Mouse (Mus musculus): ENCODE measurements around the gene Batf3. TPM values are rescaled to one million over a fixed set of nuclear protein-coding genes. Genes with fewer than 3 reads are reported as not detected.

Gene Batf3
- polyA plus RNA-seq, 1 experiment: 2.0 TPM

DNA sequence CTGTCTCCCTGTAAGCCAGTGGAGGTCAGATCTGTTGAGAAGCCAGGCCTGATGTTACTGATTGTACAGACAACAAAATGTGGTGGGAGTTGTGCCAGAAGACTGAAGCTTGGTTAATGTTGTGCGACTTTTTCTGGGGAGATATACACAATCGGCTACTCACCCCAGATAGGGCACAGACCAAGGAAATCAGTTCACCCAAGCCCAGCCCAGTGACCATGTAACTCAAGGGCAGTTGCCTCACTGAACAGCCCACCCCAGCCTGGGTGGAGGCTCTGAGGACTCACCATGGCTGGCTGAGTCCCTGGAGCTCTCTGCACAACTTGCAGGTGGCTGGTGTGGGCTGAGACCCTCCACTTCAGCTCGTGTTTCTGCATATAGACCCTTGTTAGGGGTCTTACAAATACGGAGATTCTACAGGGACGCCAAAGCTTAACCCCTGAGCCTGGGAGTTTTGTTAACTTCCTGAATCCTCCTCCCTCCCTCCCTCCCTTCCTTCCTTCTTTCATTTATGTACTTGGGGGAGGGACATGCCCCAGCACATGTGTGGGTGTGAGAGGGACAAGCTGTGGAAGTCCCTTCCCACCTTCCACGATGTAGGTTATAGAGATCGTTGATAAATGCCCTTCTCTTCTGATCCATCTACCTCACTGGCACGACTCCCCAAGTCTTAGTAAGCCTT is 53.4 kb downstream of the Batf3 start:
- no peaks in the 10 kb centered on the region for H3K27me3 ChIP-seq (replicated peaks)

DNA sequence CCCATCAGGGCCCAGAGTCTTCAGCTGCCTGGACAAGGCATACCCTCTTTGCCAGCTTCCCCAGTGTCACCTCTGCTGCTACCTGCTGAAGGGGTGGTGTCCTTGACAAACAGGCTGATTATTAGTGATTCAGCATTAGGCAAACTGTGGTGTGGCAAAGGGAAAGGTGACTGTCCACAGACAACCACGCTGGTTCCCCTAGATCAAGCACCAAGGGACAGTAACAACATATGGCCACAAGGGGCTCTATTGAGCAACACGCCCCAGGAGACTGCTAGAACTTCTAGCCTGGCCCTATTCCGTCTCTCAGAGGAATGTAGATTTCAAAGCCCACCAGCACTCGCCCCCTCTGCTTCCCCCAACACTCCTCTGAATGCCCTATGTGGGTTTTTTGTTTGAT is 55.4 kb downstream of the Batf3 start:
- peak overlapping the region; percentile 1 for H3K4me3 ChIP-seq (replicated peaks)
- peaks cover 54% of the 10 kb centered on the region for H3K4me1 ChIP-seq
- no peaks in the 10 kb centered on the region for H3K36me3 ChIP-seq (replicated peaks; ENCODE audit: low read length)
- TF ChIP-seq FLI1 (IDR thresholded peaks at IDR 0.05; ENCODE audit: low read length) (no peak), GATA1 (IDR thresholded peaks at IDR 0.05; ENCODE audit: borderline replicate concordance, low read length) (no peak)
- peaks cover 33% of the 10 kb centered on the region for H3K9me3 ChIP-seq
- no peaks in the 10 kb centered on the region for H3K27me3 ChIP-seq (replicated peaks)

More for the DNA sequence above, 53.4 kb downstream of the Batf3 start:
- TF ChIP-seq FLI1 (IDR thresholded peaks at IDR 0.05; ENCODE audit: low read length) (no peak), GATA1 (IDR thresholded peaks at IDR 0.05; ENCODE audit: borderline replicate concordance, low read length) (no peak)
- H3K36me3 ChIP-seq (replicated peaks; ENCODE audit: low read length): no peaks in the 10 kb centered on the region
- peaks cover 54% of the 10 kb centered on the region for H3K4me1 ChIP-seq
- H3K9me3 ChIP-seq: peaks cover 14% of the 10 kb centered on the region
- peak overlapping the region; percentile 35 for H3K4me3 ChIP-seq (replicated peaks)

DNA sequence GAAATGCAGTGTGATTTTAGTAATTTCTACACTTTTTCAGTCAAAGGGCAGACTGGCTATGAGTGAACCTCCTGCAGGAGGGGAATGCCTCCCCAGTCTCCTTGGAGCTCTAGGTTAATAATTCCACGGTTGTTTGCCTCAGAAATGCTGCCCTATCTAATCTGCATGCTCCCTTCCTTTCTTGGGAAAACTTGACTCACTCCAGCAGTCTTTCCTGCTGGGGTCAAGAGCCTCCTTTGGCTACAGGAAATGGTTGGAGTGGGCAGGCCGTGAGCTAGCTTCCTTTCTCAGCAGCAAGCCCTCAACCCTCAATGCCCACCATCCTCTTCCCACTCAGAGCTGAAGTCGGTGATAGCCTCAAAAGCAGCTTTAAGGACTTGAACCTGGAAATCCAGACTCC is 56.7 kb downstream of the Batf3 start:
- H3K36me3 ChIP-seq (replicated peaks; ENCODE audit: low read length): no peaks in the 10 kb centered on the region
- peak overlapping the region; percentile 64 for H3K4me3 ChIP-seq (replicated peaks)
- H3K27me3 ChIP-seq (replicated peaks): no peaks in the 10 kb centered on the region
- peaks cover 44% of the 10 kb centered on the region for H3K9me3 ChIP-seq
- TF ChIP-seq GATA1 (IDR thresholded peaks at IDR 0.05; ENCODE audit: borderline replicate concordance, low read length): no peak
- TF ChIP-seq FLI1 (IDR thresholded peaks at IDR 0.05; ENCODE audit: low read length): no peak
- peaks cover 54% of the 10 kb centered on the region for H3K4me1 ChIP-seq

Other genes with a start within 250 kb of the Batf3 start
- 2.8 and 5.9 TPM in 2 replicates for gene Rps6kc1, start 186.1 kb upstream of the Batf3 start, polyA plus RNA-seq (2012; ENCODE audit: insufficient read depth, low replicate concordance)
- gene Angel2, start 172.7 kb upstream of the Batf3 start, polyA plus RNA-seq (2012; ENCODE audit: insufficient read depth, low replicate concordance): 1.6 and 1.7 TPM in 2 replicates
- 0.07 and 3.4 TPM in 2 replicates for gene Vash2, start 118.6 kb upstream of the Batf3 start, polyA plus RNA-seq (2012; ENCODE audit: insufficient read depth, low replicate concordance)
- 3.2 and 13.7 TPM in 2 replicates for gene Flvcr1, start 71.7 kb upstream of the Batf3 start, polyA plus RNA-seq (2012; ENCODE audit: insufficient read depth, low replicate concordance)
- not detected in 2 replicates for gene Spata45, start 61.2 kb upstream of the Batf3 start, polyA plus RNA-seq (2012; ENCODE audit: insufficient read depth, low replicate concordance)
- gene Tatdn3, start 34.9 kb upstream of the Batf3 start, polyA plus RNA-seq (2012; ENCODE audit: insufficient read depth, low replicate concordance): 1.3 TPM in 1 of 2 replicates, not detected in the other
- gene Nsl1, start 34.8 kb upstream of the Batf3 start, polyA plus RNA-seq (2012; ENCODE audit: insufficient read depth, low replicate concordance): 1.3 TPM in 1 of 2 replicates, not detected in the other
- not detected in 2 replicates for gene Fam71a, start 67.0 kb downstream of the Batf3 start, polyA plus RNA-seq (2012; ENCODE audit: insufficient read depth, low replicate concordance)
- gene Atf3, start 120.2 kb downstream of the Batf3 start, polyA plus RNA-seq (2012; ENCODE audit: insufficient read depth, low replicate concordance): 3.4 and 9.5 TPM in 2 replicates
- gene Nenf, start 220.3 kb downstream of the Batf3 start, polyA plus RNA-seq (2012; ENCODE audit: insufficient read depth, low replicate concordance): 20.2 and 31.8 TPM in 2 replicates
- 3.4 TPM in 1 of 2 replicates, not detected in the other for gene Tmem206, start 228.1 kb downstream of the Batf3 start, polyA plus RNA-seq (2012; ENCODE audit: insufficient read depth, low replicate concordance)